Mouse (Mus musculus) erythroblast, embryonic 14.5 days (primary cell): ENCODE data around the gene Abcc12.

Experiments used
- GATA1 ChIP-seq: IDR thresholded peaks from 2 replicates; pipeline ENCODE4 v1.6.1; 2012; ENCODE audit warnings: low read length, inconsistent platforms, mixed read lengths
- TAL1 ChIP-seq: IDR thresholded peaks from 3 replicates; pipeline ENCODE4 v1.6.1; 2012; ENCODE audit warnings: low read length, inconsistent platforms, mixed read lengths

GRCm38 (mm10) chr8:86599299-86599698 lies 18.8 kb upstream of the Abcc12 start:
- TF ChIP-seq GATA1 (no peak), TAL1 (no peak)
